Mouse (Mus musculus) granulocyte monocyte progenitor cell, adult 5-6 weeks (primary cell): ENCODE results near the gene Mrpl51. TPM values are rescaled to one million over a fixed set of nuclear protein-coding genes. Genes with fewer than 3 reads are reported as not detected.
A peak's percentile ranks its signal among the peaks of the same experiment; 100 is the strongest.
"Not testable (repeated sequence)": the region's sequence is repeated elsewhere in the genome, so short reads cannot be mapped to it uniquely, and the experiment has no call there.

Experiments used
- ATAC-seq: replicated peaks from 2 replicates; pipeline ENCODE4 v1.8.0; 2016; ENCODE audit warnings: mild to moderate bottlenecking, moderate TSS enrichment, inconsistent platforms; ENCODE audit not compliant: poor library complexity, severe bottlenecking
- total RNA-seq, 2 experiments: library from RNA; stranded (forward) in 1 of 2; stranded (reverse) in 1 of 2; fragments of 200-712, 200-1000 nt in 1 of 2; fragments of >200 nt in 1 of 2; fragmentation: Nextera tagmentation in 1 of 2; gene quantifications; 2 replicates each; pipeline ENCODE4 v1.2.3; 2014 to 2017

The Mrpl51 gene
- total RNA-seq, 2 experiments from 2014 or later = 155 to 197 TPM

DNA sequence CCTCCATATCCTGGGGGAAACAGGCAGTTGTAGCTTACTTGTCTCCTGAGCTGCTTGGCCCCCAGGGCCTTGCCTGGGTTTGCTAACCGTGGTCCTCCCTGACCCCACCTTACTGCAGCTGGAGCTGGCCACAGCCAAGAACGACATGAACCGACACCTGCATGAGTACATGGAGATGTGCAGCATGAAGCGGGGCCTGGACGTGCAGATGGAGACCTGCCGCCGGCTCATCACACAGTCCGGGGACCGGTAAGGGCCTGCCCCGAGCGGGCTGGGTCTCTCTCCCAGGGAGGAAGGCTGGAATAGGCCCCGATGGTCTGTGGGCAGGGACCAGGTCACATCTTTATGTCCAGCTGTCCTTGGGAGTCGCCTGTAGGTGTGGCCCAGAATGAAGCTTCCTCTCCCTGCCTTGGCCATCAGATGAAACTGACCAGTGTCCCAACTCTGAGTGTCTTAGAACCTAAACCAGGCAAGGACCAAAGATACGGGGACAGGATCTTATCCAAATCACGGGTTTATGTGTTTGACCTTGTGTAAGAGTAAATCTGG lies 32.6 kb upstream of the Mrpl51 start:
- no peak for ATAC-seq

DNA sequence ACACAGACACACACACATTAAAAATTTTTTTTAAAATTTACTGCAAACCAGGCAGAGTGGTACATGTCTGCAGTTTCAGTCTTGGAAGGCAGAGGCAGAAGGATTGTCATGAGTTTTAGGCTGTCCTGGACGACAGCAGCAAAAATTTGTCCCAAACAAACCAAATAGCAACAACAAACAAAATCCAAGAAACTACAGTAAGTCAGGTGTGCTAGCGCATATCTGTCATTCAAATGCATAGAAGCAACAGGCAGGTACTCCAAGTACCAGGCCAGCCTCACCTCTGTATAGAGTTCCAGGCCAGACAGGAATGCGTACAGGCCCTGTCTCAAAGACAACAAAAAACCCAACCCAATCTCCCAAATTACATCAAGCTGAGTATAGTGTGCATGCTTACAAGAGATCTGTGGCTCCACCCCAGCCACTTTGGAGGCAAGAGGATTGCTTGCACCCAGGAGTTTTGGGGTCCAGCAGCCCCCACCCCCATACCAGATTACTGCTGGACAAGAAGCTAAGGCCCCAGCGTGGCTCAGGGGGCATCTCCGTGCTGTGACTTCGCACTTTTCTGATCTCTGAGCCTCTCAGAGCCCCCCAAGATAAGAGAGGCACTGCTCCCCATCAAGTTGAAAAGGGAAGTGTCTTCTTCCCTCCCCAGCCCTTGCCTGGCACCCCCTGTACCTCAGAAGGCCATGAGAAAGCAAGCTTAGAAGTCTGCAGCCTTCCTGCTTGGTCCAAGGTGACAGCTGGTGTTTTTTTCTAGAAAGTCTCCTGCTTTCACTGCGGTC lies 31.6 kb upstream of the Mrpl51 start:
- no peak for ATAC-seq

DNA sequence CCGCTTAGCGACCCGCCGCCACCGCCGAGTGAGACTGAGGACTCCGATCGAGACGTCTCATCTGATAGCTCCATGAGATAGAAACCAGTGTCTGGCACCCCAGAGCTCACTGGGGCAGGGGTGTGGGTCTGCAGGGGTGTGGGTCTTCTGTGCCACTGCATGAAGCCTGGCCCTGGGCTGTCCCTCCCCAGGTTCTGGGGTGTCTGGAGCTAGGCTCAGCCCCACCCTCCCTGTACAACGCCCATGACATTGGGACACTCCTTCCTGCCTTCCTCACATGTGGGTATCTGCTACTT lies 31.1 kb upstream of the Mrpl51 start:
- ATAC-seq = no peak

DNA sequence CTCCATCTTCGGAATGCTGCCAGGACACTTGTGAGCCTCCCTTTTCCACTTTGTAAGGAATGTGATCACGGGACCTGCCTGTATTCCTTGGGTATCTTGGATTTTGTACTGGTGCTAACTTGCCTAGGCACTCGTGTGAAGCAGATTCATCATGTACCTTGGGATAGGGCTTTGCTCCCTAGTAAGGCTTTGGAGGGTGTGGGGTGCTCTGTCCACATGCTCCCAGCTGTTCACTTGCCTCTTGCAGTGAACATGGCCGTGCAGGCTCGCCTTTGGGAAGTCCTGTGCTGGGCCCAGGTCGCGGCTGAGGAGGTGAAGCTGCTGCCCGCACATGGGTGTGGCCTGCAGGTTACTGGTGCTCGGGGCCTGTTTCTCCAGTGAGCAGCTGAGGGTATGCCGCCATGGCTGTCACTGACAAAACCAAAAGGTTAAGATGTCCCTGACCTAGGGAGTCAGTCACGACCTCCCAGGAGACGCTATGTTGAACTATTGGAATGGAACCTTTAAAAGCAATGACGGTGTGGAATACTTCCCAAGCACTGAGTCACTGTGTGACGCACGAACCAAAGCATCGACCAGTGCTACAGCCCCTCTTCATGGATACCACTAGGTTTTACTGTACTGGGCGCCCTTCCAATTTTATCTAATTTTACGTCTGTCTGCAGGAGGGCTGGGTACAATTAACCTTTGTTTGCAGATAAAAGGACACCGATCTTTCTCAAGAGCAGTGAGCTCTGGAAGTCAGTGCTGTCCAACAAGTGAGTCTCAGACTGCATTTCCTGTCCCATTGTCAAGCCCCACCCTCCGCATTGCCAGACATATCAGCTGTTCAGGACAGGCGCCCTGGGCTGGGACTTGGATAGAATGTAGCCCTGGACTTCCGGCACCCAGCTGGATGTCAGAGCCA lies 30.5 kb upstream of the Mrpl51 start:
- ATAC-seq = no peak

DNA sequence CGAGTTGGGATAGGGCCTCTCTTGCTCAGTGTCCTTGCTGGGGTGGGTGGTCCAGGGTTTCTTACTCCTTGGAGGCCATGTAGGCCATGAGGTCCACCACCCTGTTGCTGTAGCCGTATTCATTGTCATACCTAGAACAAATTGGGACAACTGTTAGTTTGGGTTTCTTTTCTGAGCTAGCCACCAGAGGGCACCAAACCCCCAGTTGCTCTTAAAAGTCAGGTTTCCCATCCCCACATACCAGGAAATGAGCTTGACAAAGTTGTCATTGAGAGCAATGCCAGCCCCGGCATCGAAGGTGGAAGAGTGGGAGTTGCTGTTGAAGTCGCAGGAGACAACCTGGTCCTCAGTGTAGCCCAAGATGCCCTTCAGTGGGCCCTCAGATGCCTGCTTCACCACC lies 29.6 kb upstream of the Mrpl51 start:
- ATAC-seq = not testable (repeated sequence)

DNA sequence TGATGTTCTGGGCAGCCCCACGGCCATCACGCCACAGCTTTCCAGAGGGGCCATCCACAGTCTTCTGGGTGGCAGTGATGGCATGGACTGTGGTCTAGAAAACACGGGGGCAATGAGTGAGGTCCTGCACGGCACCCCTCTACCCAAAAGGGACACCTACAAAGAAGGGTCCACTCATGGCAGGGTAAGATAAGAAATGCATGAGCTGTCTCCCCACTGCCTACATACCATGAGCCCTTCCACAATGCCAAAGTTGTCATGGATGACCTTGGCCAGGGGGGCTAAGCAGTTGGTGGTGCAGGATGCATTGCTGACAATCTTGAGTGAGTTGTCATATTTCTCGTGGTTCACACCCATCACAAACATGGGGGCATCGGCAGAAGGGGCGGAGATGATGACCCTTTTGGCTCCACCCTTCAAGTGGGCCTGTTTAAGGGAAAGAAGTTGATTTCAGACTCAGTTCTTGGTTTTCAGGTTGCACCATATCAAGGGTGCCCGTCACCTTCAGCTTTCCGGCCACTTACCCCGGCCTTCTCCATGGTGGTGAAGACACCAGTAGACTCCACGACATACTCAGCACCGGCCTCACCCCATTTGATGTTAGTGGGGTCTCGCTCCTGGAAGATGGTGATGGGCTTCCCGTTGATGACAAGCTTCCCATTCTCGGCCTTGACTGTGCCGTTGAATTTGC lies 28.8 kb upstream of the Mrpl51 start:
- not testable (repeated sequence) for ATAC-seq

DNA sequence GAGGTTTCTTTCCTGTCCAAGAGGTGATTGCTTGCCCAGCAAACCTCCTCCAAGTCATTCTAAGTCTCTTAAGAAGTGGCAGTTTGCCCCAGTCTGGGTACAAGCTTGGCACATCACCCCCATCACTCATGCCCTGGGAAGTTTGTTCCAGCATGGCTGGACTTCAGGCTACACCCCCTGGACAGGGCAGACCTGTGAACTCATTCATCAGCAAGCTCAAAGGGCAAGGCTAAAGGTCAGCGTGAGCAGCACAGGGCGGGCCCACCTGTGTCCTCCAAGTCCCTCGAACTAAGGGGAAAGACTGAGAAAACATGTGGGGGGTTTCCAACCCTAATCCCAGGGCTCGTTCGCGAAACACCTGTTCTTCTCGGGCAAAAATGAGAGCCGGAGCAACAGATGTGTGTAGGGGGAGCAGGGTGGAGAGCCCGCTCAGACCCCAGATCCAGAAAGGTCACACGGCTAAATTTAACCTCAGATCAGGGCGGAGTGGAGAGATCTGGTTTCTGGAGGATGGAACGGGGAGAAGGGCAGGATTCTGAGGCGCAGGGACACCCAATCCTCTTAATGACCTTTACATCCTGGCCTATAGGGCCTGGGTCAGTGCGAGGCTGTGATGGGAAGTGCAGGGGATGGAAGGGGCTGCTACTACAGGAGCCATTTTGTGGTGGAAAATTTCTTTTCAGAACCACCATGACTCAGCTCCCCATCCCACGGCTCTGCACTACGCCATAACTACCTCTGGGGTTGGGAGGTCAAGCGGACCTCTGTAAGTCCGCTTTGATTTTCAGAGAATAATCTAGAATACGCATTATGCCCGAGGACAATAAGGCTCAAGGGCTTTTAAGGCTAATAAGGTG lies 27.6 kb upstream of the Mrpl51 start:
- no peak for ATAC-seq

DNA sequence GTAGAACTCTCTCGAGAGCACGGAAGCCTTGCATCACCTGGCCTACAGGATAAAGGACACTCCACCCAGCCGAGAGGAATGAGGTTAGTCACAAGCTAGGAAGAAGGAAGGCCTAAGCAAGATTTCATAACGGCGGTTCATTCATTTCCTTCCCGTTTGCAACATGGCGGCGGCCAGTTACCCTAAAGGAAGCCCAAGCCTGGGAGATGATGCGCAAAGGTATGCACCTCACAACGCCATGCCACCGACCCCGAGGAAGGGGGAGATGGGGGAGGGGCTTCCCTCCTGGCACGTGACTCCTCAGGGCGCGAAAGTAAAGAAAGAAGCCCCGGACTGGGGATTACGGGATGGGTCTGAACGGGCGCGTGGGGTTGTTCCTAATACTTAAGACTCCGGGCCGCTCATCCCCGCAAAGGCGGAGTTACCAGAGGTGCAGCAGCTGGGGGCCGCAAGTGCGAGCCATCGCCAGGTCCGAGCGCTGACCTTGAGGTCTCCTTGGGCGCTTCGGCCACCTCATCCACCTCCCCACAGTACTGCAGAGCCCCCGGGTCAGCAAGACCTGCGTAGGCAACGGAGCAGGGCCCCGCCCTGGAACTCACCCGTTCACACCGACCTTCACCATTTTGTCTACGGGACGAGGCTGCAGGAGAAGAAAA lies 26.8 kb upstream of the Mrpl51 start:
- peak; percentile 41 for ATAC-seq

DNA sequence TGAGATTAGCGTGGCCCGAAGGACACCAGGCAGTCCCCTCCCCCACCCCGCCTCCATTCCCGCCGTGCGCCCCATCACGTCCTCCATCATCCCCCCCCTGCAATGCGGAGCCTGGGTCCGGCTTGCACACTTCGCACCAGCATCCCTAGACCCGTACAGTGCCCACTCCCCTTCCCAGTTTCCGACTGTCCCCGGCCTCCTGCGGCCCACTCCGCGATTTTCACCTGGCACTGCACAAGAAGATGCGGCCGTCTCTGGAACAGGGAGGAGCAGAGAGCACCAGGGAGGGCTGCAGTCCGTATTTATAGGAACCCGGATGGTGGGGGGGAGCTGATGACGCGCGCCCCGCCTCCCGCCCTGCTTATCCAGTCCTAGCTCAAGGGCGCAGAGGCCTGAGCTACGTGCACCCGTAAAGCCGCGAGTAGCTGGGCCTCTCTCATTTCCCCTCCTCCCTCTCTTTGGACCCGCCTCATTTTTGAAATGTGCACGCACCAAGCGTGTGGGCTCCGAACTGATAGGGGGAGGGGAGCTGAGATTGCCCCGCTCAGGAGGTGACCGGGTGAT lies 26.2 kb upstream of the Mrpl51 start:
- ATAC-seq = peak; percentile 67

DNA sequence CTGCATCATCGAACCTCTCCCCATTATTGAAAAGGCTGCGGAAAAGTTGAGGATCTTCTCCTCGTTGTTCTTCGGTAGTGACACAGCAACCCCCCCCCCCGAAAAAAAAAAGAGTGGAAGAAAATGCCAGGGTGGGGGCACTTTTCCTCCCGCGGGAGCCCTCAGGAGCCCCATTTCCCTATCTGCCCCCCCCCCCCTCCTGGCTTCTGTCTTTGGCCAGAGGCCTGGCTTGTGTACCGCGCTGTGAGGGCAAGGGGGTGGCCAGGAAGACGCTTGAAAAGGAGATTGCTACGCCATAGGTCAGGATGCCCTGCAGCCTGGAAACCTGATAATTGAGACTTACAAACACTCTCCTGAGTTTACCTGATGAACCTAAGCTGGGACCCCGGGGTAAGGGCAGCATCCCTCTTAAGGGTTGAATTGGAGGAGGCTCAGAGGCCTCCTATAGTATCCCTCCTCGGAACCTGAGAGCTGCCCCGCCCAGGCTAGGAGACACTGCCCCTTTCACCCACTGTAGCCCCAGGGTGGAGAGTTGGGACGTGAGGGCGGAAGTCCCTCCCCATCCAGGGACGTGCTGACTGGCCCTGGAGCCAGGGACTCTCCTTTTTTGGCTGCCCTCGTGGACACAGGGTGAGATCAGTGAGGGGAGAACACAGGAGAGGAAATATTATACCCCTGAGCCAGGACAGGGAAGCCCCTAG lies 25.4 kb upstream of the Mrpl51 start, which contains the start of gene Gapdh:
TSS of gene Gapdh (minus strand) at position 417 of the 701 bp plus-strand sequence.
- ATAC-seq = peak; percentile 41

DNA sequence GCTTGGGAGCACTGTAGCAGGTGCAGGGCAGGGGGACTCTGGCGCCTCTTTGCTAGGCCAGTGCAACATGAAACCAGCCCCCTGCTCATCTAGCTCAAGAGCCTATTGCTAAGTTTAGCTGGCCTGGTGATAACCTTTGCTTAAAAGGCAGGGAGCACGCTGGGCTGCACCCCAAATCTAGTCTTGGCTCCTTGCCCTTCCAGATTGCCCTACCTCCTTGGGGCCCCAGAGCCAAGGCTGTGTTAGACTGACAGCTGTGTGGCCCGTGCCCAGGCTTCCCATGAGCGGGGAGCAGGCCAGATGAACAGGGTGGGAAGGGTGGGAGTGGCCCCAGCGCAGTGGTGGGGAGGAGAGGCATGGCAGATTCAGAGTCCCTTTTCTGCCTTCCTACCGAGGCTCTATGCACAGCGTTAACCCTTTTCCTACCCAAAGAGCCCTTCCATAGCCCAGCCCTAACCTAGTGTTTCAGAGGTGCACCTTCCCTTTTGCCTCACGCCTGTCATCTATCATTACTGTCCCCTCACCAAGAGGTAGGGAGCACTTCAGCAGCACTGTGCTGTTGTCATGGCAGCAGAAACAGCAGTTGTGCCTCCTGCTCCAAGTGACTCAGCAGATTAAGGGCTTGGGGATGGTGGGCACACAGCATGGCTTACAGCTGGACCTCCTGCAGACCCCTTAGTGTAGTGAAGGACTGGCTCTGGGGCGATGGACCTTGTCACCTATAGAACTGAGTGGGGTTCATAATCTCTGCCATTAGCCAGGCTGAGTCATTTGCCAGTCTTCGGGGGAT lies 24.5 kb upstream of the Mrpl51 start:
- ATAC-seq = no peak

DNA sequence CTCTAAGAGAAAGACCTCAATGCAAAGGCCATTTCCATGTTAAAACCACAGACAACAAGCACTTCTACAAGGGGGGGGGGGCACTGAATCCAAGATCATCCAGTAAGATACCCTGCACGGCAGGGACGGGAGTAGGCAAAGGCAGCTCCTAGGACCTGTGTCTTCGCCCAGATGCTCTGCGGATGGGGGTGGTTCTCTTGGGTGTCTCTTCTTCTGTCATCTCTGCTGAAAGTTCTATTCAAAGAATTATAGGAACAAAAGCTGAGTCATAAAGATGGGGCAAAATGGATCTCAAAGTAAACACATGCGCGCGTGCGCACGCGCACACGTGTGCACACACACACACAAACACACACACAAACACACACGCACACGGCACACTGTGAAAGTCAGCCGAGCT lies 23.5 kb upstream of the Mrpl51 start:
- ATAC-seq = no peak

DNA sequence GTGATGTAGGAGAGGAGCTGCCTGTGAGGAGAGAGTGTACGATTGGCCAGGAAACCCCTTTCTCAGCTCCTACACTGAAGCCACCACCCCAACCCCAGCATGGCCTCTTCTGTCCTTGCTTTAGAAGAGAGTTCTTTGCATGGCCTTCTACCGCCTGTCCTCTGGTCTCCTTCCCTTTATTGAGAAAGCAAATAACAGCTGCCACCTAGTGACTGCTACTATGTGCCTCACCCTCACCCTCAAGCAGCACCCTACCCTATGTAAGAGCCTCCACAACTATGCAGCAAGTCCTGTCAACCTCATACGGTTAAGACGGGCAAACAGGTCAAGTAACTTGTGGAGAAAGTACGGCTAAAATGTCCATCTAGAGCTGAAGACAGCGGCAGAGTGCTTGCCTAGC lies 21.4 kb upstream of the Mrpl51 start:
- no peak for ATAC-seq

DNA sequence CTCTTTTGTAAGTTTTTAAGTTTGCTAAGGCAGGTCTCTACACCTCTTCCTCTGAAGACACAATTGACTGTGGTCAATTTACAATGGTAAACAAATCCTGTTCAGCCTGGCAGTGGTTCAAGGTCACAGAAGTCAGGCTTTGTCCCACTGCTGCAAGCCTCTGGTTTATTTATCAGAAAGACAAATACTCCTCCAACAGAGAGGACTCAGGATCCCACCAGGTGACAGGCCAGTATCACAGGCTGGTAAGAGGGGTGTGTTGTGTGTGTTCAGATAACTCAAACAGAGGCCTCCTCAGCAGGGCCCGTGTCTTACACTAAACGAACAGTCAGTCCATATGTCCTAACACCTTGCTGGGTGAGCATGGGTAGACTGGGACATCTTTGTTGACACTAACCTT lies 19.1 kb upstream of the Mrpl51 start:
- ATAC-seq = no peak

DNA sequence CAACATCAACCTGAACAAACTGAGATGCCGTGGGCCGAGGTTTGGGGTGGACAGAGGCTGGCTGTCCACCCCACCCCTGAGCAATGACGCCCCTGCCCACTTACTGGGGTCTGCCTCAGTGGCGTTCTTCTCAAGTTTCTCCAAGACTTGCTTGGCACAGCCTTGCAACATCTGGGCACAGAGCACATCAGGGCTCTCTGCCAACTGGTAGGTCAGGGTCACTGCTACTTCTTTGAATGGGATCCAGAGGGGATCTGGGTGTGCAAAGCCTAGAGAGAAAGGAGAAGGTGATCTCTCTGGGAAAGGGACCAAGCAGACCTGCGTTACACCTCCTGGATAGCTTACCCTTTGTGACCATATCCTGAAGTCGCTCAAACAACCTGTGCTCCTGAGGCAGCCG lies 18.3 kb upstream of the Mrpl51 start:
- no peak for ATAC-seq

DNA sequence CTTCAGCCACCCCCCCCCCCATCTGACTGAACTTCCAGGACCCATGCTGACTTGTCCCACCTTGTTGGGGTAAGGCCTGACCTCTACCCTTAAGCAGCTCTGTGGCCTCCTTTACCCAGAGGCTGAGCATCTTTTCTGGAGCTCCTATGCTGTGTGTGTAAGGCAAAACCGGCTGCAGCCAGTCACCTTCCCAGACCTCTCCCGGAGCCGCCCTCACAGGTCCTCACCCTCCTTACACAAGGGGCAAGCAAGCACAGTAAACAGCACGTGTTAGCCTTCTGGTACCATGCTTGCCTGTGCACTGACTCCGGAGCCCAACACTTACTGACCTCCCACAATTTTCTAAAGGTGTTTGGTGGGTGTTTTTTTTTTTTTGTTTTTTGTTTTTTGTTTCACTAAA lies 16.1 kb upstream of the Mrpl51 start:
- no peak for ATAC-seq

DNA sequence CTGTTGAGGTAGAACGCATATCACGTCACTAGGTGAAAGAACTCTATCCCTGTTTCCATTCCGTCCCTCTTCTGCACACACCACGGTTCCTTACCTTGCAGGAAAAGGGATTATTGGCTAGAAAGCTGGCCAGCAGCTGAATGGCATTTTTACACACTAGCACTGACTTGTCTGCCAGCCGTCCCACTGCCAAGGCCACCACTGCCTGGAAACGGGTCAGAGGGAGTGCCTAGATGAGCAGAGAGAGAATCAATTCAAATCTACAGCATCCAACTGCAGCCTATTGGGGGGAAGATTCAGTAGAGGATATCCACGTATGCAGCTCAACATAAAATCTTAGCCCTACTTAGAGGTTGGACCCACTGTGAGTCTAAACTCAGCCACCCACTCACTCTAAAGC lies 12.0 kb upstream of the Mrpl51 start:
- no peak for ATAC-seq

DNA sequence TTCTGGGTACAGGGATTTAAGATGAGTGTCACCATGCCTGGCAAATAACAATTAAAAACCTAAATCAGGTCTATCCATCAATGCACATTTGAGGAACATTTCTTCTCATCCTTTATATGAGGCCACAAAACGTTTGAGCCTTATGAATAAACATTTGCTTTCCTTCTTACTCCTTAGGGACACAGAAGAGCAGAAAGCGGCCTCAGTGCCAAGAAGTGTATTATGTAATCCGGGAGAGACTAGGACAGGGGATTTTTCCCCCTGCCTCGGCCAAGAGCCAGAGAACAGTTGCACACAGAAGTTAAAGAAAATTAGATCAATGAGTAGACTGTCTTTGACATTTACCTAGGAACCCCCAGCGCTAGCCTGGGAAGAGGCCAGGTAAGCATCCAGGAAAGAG lies 9.5 kb upstream of the Mrpl51 start:
- no peak for ATAC-seq
